Mouse (Mus musculus) embryonic facial prominence, embryonic 13.5 days (tissue): ENCODE data around the gene P2ry12. TPM values are rescaled to one million over a fixed set of nuclear protein-coding genes. Genes with fewer than 3 reads are reported as not detected.

Source experiments
- ATAC-seq: fragments of 200-750 bp; cut with Nextera tagmentation; 2 replicates; pipeline ENCODE4 v1.8.0; 2017; ENCODE audit warnings: low read depth; ENCODE audit not compliant: insufficient number of reproducible peaks, insufficient read depth, low FRiP score, low TSS enrichment
- H3K27ac ChIP-seq: fragments of 300-500 bp; sonication (generic); 2 replicates; pipeline ENCODE4 v1.5.1; 2015; ENCODE audit warnings: moderate library complexity, mild to moderate bottlenecking, inconsistent platforms
- H3K27me3 ChIP-seq: fragments of 300-500 bp; sonication (generic); 2 replicates; pipeline ENCODE4 v1.6.1; 2015; ENCODE audit warnings: mild to moderate bottlenecking, inconsistent platforms
- H3K36me3 ChIP-seq: fragments of 300-500 bp; sonication (generic); 2 replicates; pipeline ENCODE4 v1.6.1; 2015; ENCODE audit warnings: mild to moderate bottlenecking, inconsistent platforms
- H3K4me1 ChIP-seq: fragments of 300-500 bp; sonication (generic); 2 replicates; pipeline ENCODE4 v1.6.1; 2015; ENCODE audit warnings: inconsistent platforms
- H3K4me2 ChIP-seq: fragments of 300-500 bp; sonication (generic); 2 replicates; pipeline ENCODE4 v1.6.1; 2015; ENCODE audit warnings: moderate library complexity, mild to moderate bottlenecking, inconsistent platforms
- H3K4me3 ChIP-seq: fragments of 300-500 bp; sonication (generic); 2 replicates; pipeline ENCODE4 v1.5.1; 2015; ENCODE audit warnings: mild to moderate bottlenecking, inconsistent platforms
- H3K9ac ChIP-seq: fragments of 300-500 bp; sonication (generic); 2 replicates; pipeline ENCODE4 v1.6.1; 2015; ENCODE audit warnings: mild to moderate bottlenecking, inconsistent platforms
- H3K9me3 ChIP-seq: fragments of 300-500 bp; sonication (generic); 2 replicates; pipeline ENCODE4 v1.6.1; 2016; ENCODE audit warnings: inconsistent platforms
- WGBS: fragments of 180-500 bp; shearing (Covaris S2); methylation state at CpG from one replicate; pipeline ENCODE4 v1.1.7; 2015; ENCODE audit warnings: mixed read lengths; 5-methylcytosine and 5-hydroxymethylcytosine counted together
- polyA plus RNA-seq: library from polyadenylated mRNA; unstranded; fragments of >200 nt; fragmentation: Nextera tagmentation; extraction: Ambion mirVana; gene quantifications from 2 replicates; pipeline ENCODE4 v1.2.1, GENCODE M21; 2015

The P2ry12 gene
- polyA plus RNA-seq, 1 experiment from 2014 or later = 1.5 TPM

- H3K4me3 ChIP-seq = no peak overlapping the region
- H3K27ac ChIP-seq = no peak overlapping the region
- H3K9ac ChIP-seq = no peak overlapping the region
- peaks cover 7% of the 10 kb centered on the region; the same call in 1 of the 2 replicates for H3K4me1 ChIP-seq
- ATAC-seq = no peak
- H3K4me2 ChIP-seq = no peak overlapping the region
- no peaks in the 10 kb centered on the region for H3K9me3 ChIP-seq
- peaks cover 7% of the 10 kb centered on the region for H3K36me3 ChIP-seq
- H3K27me3 ChIP-seq = no peaks in the 10 kb centered on the region
- WGBS = 86% methylated on average over 6 of the region's 6 CpGs
Observed at GRCm38 (mm10) chr3:59270811-59271210, 8.1 kb upstream of the P2ry12 start.

GRCm38 (mm10) chr3:59263988-59264387 is 1.3 kb upstream of the P2ry12 start:
- no peaks in the 10 kb centered on the region for H3K27me3 ChIP-seq

GRCm38 (mm10) chr3:59263417-59263816 is 746 bp upstream of the P2ry12 start:
- Histone ChIP-seq H3K9me3 (no peaks in the 10 kb centered on the region), H3K4me1 (no peaks in the 10 kb centered on the region), H3K9ac (no peak overlapping the region), H3K4me3 (no peak overlapping the region), H3K27ac (no peak overlapping the region), H3K4me2 (no peak overlapping the region), H3K36me3 (peaks cover 4% of the 10 kb centered on the region), H3K27me3 (no peaks in the 10 kb centered on the region)
- no peak for ATAC-seq
- 89% methylated on average over 2 of the region's 2 CpGs for WGBS

More at GRCm38 (mm10) chr3:59263988-59264387, 1.3 kb upstream of the P2ry12 start:
- Histone ChIP-seq H3K36me3 (peaks cover 7% of the 10 kb centered on the region), H3K27ac (no peak overlapping the region), H3K4me2 (no peak overlapping the region), H3K9me3 (no peaks in the 10 kb centered on the region), H3K4me1 (no peaks in the 10 kb centered on the region), H3K4me3 (no peak overlapping the region), H3K9ac (no peak overlapping the region)
- ATAC-seq = no peak
- WGBS = 91% methylated on average over 3 of the region's 3 CpGs

- no peaks in the 10 kb centered on the region for H3K36me3 ChIP-seq
- H3K4me3 ChIP-seq = no peak overlapping the region
- WGBS = 61% methylated on average over 9 of the region's 9 CpGs
- no peak overlapping the region for H3K27ac ChIP-seq
- H3K9ac ChIP-seq = no peak overlapping the region
- no peak overlapping the region for H3K4me2 ChIP-seq
- H3K4me1 ChIP-seq = peaks cover 7% of the 10 kb centered on the region
- no peaks in the 10 kb centered on the region for H3K27me3 ChIP-seq
- ATAC-seq = no peak
- H3K9me3 ChIP-seq = no peaks in the 10 kb centered on the region
Observed at GRCm38 (mm10) chr3:59261709-59262472, 780 bp downstream of the P2ry12 start.

- H3K36me3 ChIP-seq = no peaks in the 10 kb centered on the region
- no peaks in the 10 kb centered on the region for H3K9me3 ChIP-seq
- no peak overlapping the region for H3K27ac ChIP-seq
- no peak overlapping the region for H3K4me2 ChIP-seq
- no peak overlapping the region for H3K4me3 ChIP-seq
- WGBS = 61% methylated on average over 5 of the region's 5 CpGs
- no peak overlapping the region for H3K9ac ChIP-seq
- H3K27me3 ChIP-seq = no peaks in the 10 kb centered on the region
- ATAC-seq = no peak
- H3K4me1 ChIP-seq = peaks cover 7% of the 10 kb centered on the region
Observed at GRCm38 (mm10) chr3:59260745-59261144, 1.9 kb downstream of the P2ry12 start.

- no peak for ATAC-seq
Observed at GRCm38 (mm10) chr3:59257740-59258664, 4.7 kb downstream of the P2ry12 start.

GRCm38 (mm10) chr3:59250454-59250853 is 12.2 kb downstream of the P2ry12 start:
- Histone ChIP-seq H3K27ac (no peak overlapping the region), H3K9ac (no peak overlapping the region), H3K36me3 (no peaks in the 10 kb centered on the region), H3K9me3 (no peaks in the 10 kb centered on the region), H3K27me3 (no peaks in the 10 kb centered on the region), H3K4me1 (no peaks in the 10 kb centered on the region), H3K4me2 (no peak overlapping the region), H3K4me3 (no peak overlapping the region)
- WGBS = 98% methylated on average over 1 of the region's 1 CpGs
- ATAC-seq = no peak

More at GRCm38 (mm10) chr3:59257740-59258664, 4.7 kb downstream of the P2ry12 start:
- Histone ChIP-seq H3K4me1 (peaks cover 7% of the 10 kb centered on the region), H3K27ac (0 out of 2 replicates have a peak overlapping the region, but pooled peaks have one; percentile 16), H3K4me3 (no peak overlapping the region), H3K9me3 (no peaks in the 10 kb centered on the region), H3K9ac (no peak overlapping the region), H3K4me2 (peak overlapping the region; percentile 37), H3K27me3 (no peaks in the 10 kb centered on the region), H3K36me3 (no peaks in the 10 kb centered on the region)
- WGBS = 37% methylated on average over 20 of the region's 20 CpGs

GRCm38 (mm10) chr3:59248031-59248430 is 14.6 kb downstream of the P2ry12 start:
- H3K27ac ChIP-seq = no peak overlapping the region
- no peaks in the 10 kb centered on the region for H3K27me3 ChIP-seq
- H3K4me2 ChIP-seq = no peak overlapping the region
- no peak overlapping the region for H3K4me3 ChIP-seq
- no peaks in the 10 kb centered on the region for H3K9me3 ChIP-seq
- H3K9ac ChIP-seq = no peak overlapping the region
- 78% methylated on average over 6 of the region's 6 CpGs for WGBS
- H3K4me1 ChIP-seq = peaks cover 8% of the 10 kb centered on the region; the same call in 1 of the 2 replicates
- no peak for ATAC-seq
- no peaks in the 10 kb centered on the region for H3K36me3 ChIP-seq

- no peak overlapping the region for H3K4me3 ChIP-seq
- no peak for ATAC-seq
- H3K4me1 ChIP-seq = peaks cover 11% of the 10 kb centered on the region; the same call in 1 of the 2 replicates
- H3K36me3 ChIP-seq = no peaks in the 10 kb centered on the region
- no peaks in the 10 kb centered on the region for H3K9me3 ChIP-seq
- H3K27me3 ChIP-seq = no peaks in the 10 kb centered on the region
- no peak overlapping the region for H3K27ac ChIP-seq
- WGBS = 58% methylated on average over 6 of the region's 6 CpGs
- H3K4me2 ChIP-seq = no peak overlapping the region
- no peak overlapping the region for H3K9ac ChIP-seq
Observed at GRCm38 (mm10) chr3:59243384-59243783, 19.3 kb downstream of the P2ry12 start.

GRCm38 (mm10) chr3:59234878-59235277 is 27.8 kb downstream of the P2ry12 start:
- Histone ChIP-seq H3K9me3 (no peaks in the 10 kb centered on the region), H3K4me3 (no peak overlapping the region), H3K4me1 (no peaks in the 10 kb centered on the region), H3K36me3 (no peaks in the 10 kb centered on the region), H3K27me3 (no peaks in the 10 kb centered on the region), H3K4me2 (no peak overlapping the region), H3K27ac (no peak overlapping the region), H3K9ac (no peak overlapping the region)
- ATAC-seq = no peak
- WGBS = 61% methylated on average over 5 of the region's 5 CpGs

GRCm38 (mm10) chr3:59230912-59231311 is 31.8 kb downstream of the P2ry12 start:
- no peaks in the 10 kb centered on the region for H3K36me3 ChIP-seq
- no peak overlapping the region for H3K27ac ChIP-seq
- H3K4me2 ChIP-seq = no peak overlapping the region
- H3K9ac ChIP-seq = no peak overlapping the region
- H3K4me3 ChIP-seq = no peak overlapping the region
- peaks cover 15% of the 10 kb centered on the region for H3K4me1 ChIP-seq
- 38% methylated on average over 3 of the region's 3 CpGs for WGBS
- no peaks in the 10 kb centered on the region for H3K9me3 ChIP-seq
- H3K27me3 ChIP-seq = no peaks in the 10 kb centered on the region
- no peak for ATAC-seq
